Mouse (Mus musculus) splenic B cell, adult 2 months (primary cell): ENCODE data around the gene Tmem229b.

ENCODE experiments used
- DNase-seq: peaks from one replicate; pipeline ENCODE4 v3.0.0-alpha.2; 2011; ENCODE audit warnings: low read depth, low spot score
- H3K27me3 ChIP-seq: 2 replicates; pipeline ENCODE4 v1.6.1; 2012; ENCODE audit warnings: mild to moderate bottlenecking, low read length, moderate library complexity, mixed read lengths; ENCODE audit not compliant: control insufficient read depth, poor library complexity, insufficient read depth, severe bottlenecking
- H3K36me3 ChIP-seq: 2 replicates; pipeline ENCODE4 v1.6.1; 2012; ENCODE audit warnings: mild to moderate bottlenecking, low read length, moderate library complexity, mixed read lengths; ENCODE audit not compliant: control insufficient read depth, poor library complexity, insufficient read depth, severe bottlenecking

The Tmem229b gene

GRCm38 (mm10) chr12:79007126-79007753 lies at the start of gene Tmem229b:
Tmem229b (minus strand) TSS chr12:79007627.
- peak; percentile 47 for DNase-seq
- no peaks in the 10 kb centered on the region for H3K36me3 ChIP-seq
- H3K27me3 ChIP-seq, result no peaks in the 10 kb centered on the region

- no peaks in the 10 kb centered on the region for H3K27me3 ChIP-seq
- DNase-seq, result no peak
- H3K36me3 ChIP-seq, result no peaks in the 10 kb centered on the region
Observed at GRCm38 (mm10) chr12:79055276-79055675, 47.8 kb upstream of the Tmem229b start.

DNA sequence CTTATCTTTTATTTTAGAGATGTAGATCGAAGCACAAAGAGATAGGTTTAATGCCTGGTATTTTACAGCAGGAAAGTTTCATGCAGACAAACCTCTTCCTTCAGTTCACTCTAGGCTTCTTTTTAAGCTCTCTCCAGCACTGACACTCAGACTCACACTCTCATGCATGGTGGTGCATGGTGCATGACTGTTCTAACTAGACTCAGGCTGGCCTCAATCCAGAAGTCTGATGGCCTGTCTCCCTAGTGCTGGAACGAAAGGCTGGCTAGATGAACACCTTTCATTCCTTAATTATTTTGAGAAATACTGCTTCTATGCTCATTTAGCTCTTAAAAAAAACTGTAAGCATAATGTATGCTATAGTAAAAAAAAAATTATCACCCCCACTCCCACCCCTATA lies 44.6 kb upstream of the Tmem229b start:
- no peaks in the 10 kb centered on the region for H3K36me3 ChIP-seq
- H3K27me3 ChIP-seq, result no peaks in the 10 kb centered on the region
- DNase-seq, result no peak

GRCm38 (mm10) chr12:79050545-79051212 lies 43.3 kb upstream of the Tmem229b start:
- Histone ChIP-seq H3K36me3 (no peaks in the 10 kb centered on the region), H3K27me3 (no peaks in the 10 kb centered on the region)
- DNase-seq, result peak; percentile 12

- Histone ChIP-seq H3K27me3 (no peaks in the 10 kb centered on the region), H3K36me3 (no peaks in the 10 kb centered on the region)
- DNase-seq, result no peak
Observed at GRCm38 (mm10) chr12:79049807-79050206, 42.4 kb upstream of the Tmem229b start.

GRCm38 (mm10) chr12:79048898-79049297 lies 41.5 kb upstream of the Tmem229b start:
- no peaks in the 10 kb centered on the region for H3K36me3 ChIP-seq
- DNase-seq, result no peak
- H3K27me3 ChIP-seq, result no peaks in the 10 kb centered on the region

- DNase-seq, result no peak
- H3K36me3 ChIP-seq, result no peaks in the 10 kb centered on the region
- no peaks in the 10 kb centered on the region for H3K27me3 ChIP-seq
Observed at GRCm38 (mm10) chr12:79047203-79047602, 39.8 kb upstream of the Tmem229b start.

DNA sequence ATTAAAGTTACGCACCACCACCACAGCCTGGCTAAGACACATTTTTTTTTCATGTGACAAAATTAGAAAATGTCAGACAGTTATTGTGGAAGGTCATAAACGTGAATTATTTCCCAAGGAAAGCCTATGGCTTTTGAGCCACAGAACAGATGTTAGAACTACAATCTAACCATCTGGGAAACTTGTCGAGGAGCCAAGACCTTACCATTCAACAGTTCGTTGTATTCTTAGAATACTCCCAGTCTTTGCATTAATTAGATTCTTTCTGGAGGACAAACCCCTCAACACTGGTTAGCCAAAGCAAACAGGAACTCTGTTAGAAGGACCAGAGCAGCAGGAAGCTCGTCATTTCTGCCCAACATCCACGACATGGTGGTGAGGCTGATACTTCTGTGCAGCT lies 38.7 kb upstream of the Tmem229b start:
- DNase-seq, result no peak
- no peaks in the 10 kb centered on the region for H3K27me3 ChIP-seq
- no peaks in the 10 kb centered on the region for H3K36me3 ChIP-seq

- H3K27me3 ChIP-seq, result no peaks in the 10 kb centered on the region
Observed at GRCm38 (mm10) chr12:79044668-79045067, 37.2 kb upstream of the Tmem229b start.

GRCm38 (mm10) chr12:79041436-79041835 lies 34.0 kb upstream of the Tmem229b start:
- DNase-seq, result no peak
- Histone ChIP-seq H3K27me3 (no peaks in the 10 kb centered on the region), H3K36me3 (no peaks in the 10 kb centered on the region)

More at GRCm38 (mm10) chr12:79044668-79045067, 37.2 kb upstream of the Tmem229b start:
- H3K36me3 ChIP-seq, result no peaks in the 10 kb centered on the region
- DNase-seq, result no peak

DNA sequence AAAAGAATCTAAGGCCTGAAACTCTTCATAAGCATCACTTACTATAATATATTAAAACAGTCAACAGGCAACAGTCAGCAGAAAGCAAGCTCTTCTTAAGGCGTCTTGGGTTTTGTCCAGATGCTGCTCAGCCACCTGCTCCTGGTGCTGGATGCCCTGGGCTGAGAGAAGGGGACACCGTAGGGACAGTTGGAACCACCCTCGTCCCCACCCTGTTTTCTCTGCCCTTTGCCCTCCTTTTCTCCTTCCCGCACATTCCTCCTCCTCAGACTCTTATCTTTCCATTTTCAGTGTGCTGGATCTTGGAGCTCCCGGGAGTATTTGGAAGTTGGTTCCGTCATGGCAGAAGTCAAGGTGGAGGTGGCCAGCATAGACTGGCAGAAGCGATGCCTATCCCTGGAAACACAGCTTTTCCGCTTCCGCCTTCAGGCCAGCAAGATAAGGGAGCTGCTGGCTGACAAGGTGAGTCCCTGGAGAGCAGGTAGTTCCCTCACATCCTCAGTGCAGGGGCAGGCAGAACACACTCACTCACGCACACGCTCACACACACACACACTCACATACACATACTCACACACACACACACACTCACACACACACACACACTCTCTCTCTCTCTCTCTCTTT lies 32.9 kb upstream of the Tmem229b start:
- no peak for DNase-seq
- no peaks in the 10 kb centered on the region for H3K27me3 ChIP-seq
- no peaks in the 10 kb centered on the region for H3K36me3 ChIP-seq

GRCm38 (mm10) chr12:79039708-79040107 lies 32.3 kb upstream of the Tmem229b start:
- H3K36me3 ChIP-seq, result no peaks in the 10 kb centered on the region
- no peak for DNase-seq
- H3K27me3 ChIP-seq, result no peaks in the 10 kb centered on the region

GRCm38 (mm10) chr12:79035349-79035748 lies 27.9 kb upstream of the Tmem229b start:
- no peak for DNase-seq
- Histone ChIP-seq H3K36me3 (no peaks in the 10 kb centered on the region), H3K27me3 (no peaks in the 10 kb centered on the region)

- DNase-seq, result no peak
- Histone ChIP-seq H3K27me3 (no peaks in the 10 kb centered on the region), H3K36me3 (no peaks in the 10 kb centered on the region)
Observed at GRCm38 (mm10) chr12:79034331-79034730, 26.9 kb upstream of the Tmem229b start.
